In the genomic region with DNA sequence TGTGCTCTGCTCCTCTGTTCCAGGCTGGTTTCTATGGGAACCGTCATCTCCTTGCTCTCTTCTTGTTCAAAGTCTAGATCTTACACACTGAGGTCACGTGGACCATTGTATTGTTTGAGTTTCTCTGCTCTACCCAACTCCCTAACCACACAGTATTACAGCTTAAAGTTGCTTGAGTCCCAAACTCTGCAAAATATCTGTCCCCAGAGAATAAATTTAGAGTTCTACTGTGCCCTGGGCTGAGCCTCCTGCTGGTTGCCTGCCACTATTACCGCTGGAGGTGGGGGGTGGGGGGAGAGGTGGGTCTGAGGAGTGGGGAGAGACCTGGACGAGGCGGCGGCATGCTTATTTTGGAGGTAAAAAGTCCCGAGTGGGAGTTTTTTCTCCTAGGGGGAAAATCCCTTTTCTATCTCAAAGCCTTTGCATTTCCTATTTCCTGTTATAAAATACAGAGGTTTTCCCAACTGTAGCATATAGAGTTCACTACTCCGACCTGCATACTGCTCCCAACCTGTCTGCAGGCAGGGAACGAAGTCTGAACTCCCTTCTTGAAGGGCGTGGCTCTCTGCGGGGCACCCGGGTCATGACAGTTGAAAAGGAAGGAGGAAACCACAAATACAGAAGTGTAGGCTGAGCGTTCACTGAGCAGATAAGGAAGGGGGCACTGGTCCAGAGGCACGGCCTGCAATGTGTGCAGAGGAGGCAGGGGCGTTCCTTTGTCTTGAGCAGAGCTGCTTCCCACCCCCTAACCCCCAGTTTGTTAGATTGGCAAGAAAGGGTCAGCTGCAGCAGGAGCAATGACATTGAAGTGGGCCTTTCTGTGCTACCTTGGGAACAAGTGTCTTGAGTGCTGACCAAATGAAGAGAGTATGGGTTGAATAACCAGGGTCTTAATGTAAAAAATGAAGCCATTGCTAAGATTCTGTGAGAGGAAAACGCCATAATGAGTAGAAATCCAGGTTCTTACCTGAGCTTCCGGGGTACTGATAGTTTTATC, we compare ENCODE assay signal across 7 mouse cellular contexts.
DNase-seq lines count a peak whose midpoint lies in the region.

No protein-coding gene starts in this region.

- DNase-seq in CD4-positive helper T cell, adult 2 months (ENCODE audit: low read depth, low spot score) = peak; percentile 57
- peak; percentile 36 for DNase-seq in ES-CJ7 (ENCODE audit: low read depth, low spot score)
- DNase-seq in induced T-regulatory cell, adult 2 months (ENCODE audit: low read depth) = peak; percentile 63
- peak; percentile 30 to 47 for DNase-seq in monocyte, adult 2 months (ENCODE audit: low read depth in 1 of 2, low spot score in 2 of 2)
- DNase-seq in right cerebral cortex, postnatal 10 days (ENCODE audit: low spot score in 2 of 2) = no peak
- no peak for DNase-seq in cerebellum, postnatal 36 days
- no peak for DNase-seq in ovary, adult 18-20 months (ENCODE audit: low spot score)

Comparison
In these comparisons a context has a peak if more than half of its experiments do, and no peak if none do; other contexts are left out.
1. DNase-seq: peak in CD4-positive helper T cell, adult 2 months (single experiment), ES-CJ7 (single experiment), induced T-regulatory cell, adult 2 months (single experiment) and monocyte, adult 2 months (2 of 2); none in right cerebral cortex, postnatal 10 days (0 of 2), cerebellum, postnatal 36 days (0 of 2) and ovary, adult 18-20 months (single experiment).